Mouse (Mus musculus) urinary bladder, postnatal 14 days (tissue): ENCODE data around the gene Ube2g2.
"Not testable (repeated sequence)": the region's sequence is repeated elsewhere in the genome, so short reads cannot be mapped to it uniquely, and the experiment has no call there.

Experiments used
- DNase-seq: peaks from one replicate; pipeline ENCODE4 v3.0.0; 2021; ENCODE audit warnings: low spot score

The Ube2g2 gene

GRCm38 (mm10) chr10:77645571-77645970, 23.5 kb downstream of the Ube2g2 start:
- no peak for DNase-seq

GRCm38 (mm10) chr10:77647461-77647860, 25.4 kb downstream of the Ube2g2 start:
- no peak for DNase-seq

GRCm38 (mm10) chr10:77647901-77648300, 25.8 kb downstream of the Ube2g2 start:
- DNase-seq = no peak

- DNase-seq = no peak
Observed at GRCm38 (mm10) chr10:77652046-77652445, 30.0 kb downstream of the Ube2g2 start.

DNA sequence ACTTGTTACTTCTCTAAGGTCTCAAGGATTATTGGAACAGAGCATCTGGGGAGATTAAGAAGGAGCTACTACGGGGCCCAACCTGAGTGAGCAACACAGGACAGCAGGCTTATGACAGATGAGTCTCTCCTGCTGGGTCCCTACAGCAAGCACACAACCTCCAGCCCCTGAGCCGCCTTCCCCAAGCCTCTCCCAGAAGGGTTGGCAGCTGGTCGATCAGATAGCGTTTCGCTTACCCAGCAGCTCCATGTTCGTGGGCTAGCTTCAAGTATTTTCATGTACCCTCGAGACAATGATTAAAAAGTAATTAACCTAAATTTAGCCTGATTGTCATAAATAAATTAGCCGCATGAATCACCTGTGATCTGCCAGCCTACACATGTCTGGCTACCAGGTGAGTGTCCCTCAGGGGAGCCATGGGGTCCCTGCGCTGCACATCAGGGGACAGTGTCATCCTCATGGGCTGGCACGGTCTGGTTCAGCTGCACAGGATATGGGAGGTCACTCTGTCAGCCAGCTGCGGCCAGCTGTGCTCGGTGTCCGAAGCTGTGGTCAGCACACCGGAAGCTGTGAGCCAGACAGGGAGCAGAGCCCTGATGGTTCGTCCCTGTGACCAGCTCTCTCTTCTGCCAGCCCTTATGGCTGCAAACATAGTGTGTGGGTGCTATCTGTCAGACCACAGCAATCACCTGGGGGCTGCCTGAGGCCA, 36.4 kb downstream of the Ube2g2 start:
- peak; percentile 36 for DNase-seq

DNA sequence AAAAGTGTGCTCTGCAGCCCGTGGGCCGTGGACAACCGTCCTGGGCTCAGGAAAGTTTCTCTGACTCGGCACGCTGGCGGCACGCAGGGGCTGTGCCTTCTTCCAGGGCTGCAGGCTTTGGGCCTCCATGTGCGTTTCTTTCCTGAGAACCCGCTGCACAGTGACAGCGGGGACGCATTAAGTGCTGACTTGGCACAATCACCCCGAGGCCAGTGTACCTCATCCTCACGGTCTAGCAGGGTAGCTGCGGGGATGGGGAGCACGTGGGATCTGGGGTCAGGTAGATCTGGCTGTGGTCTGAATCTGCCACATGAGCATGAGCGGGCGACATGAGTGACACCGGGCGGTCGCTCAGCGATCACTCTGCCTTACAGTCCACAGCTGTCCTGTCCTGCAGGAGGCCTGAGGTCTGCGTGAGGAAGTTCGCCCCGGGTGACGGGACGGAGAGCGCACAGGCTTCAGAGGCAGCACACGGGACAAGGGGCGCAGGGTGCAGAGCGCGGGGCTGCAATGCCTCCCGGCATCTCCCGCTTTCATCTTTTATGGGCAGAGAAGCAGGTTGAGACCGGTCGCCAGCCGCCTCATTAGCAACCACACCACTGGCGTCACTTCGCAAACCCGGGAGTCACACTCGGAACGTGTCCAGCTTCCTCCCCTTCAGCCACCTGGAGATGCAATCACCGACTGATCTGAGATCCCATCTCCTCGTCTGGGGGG, 42.0 kb downstream of the Ube2g2 start:
- no peak for DNase-seq

DNA sequence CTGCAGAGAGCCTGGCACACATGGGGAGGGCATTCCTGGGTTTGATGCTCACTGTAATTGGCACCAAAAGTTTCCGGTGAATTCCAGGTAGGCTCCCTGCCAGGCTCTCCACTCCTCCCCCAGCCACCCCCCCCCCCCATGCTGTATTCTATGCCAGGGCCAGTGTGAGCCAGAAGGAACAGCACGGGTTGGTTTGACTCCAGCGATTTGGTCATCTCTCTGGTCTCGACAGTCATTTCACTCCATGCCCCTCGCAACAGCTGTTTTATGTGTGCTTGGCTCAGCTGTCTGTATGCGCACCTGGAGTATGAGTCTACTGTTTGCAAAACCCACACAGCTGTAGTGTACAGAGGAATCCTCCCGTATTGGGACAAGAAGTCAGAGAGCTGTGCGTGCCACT, 44.3 kb downstream of the Ube2g2 start:
- DNase-seq = no peak

- no peak for DNase-seq
Observed at GRCm38 (mm10) chr10:77667402-77667801, 45.3 kb downstream of the Ube2g2 start.

DNA sequence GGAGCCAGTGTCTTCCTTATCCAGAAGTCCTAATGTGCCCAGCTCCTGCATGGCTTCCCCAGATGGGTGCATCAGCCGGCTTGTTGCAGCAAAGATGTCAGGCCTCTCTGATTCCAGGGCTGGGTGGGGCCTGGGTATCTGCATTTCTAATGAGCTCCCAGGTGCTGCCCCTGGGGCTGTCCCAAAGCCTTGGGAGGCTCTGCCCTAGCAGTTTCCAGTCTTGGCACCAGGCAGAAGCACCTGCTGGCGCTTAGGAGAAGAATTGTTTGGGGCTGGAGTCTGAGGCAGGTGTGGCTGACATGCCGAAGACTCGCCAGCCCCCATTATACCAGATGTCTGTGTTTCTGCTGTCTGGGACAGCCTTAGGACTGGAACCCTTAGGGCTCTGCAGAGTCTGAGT, 48.6 kb downstream of the Ube2g2 start:
- no peak for DNase-seq

DNA sequence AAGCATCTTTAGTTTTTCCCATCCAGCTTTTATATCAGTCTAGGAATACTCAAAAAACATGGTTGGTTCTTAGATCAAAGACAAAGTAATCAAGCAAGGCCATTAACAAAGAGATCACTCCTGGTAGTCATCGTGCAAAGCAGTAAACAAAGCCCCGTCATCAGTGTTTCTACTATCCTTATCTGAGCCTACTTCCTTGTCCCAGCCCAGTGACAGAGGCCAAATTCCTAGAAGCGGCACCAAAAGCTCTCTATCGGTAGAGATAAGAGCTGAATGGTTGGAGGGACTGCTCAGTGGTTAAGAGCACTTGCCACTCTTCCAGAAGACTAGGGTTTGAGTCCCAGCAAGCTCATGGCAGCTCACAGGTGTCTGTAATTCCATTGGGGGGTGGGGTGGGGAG, 49.4 kb downstream of the Ube2g2 start:
- no peak for DNase-seq

GRCm38 (mm10) chr10:77673765-77674164, 51.7 kb downstream of the Ube2g2 start:
- DNase-seq = no peak

- no peak for DNase-seq
Observed at GRCm38 (mm10) chr10:77677562-77677961, 55.5 kb downstream of the Ube2g2 start.

DNA sequence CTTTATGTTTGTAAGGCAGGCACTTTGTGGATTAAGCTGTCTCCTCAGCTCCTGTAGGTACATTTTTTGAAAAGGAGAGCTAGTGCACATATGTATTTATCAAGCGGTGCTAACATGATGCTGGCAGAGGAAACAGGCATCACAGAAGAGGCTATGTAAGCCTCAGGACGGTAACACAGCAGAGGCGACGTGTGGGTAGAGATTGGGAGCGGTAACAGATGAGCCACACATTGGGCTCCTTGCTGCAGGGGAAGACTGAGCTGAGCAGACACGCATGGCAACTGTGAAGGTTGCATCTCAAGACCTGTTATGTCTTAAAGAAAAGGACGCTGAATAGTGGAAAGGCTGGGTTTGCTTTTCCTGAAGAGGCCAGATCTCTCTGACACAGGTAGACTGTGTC, 60.9 kb downstream of the Ube2g2 start:
- DNase-seq = no peak

DNA sequence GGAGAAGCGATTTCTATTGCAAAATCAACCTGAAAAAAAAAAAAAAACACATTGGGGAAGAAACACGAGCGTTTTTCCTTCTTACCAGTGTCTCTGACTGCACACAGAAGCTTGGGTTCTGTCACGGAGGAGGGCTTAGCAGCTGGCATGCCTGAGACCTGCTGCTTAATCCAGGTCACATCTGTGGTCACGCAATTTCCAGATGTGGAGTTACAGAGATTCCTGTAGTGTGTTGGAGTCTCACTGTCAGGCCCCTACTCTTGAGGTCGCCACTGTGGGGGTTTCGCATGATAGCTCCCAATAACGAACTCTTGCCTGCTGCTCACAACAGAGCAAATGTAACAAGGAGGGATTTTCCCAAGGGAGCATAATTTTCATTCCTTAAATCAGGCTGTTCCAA, 62.1 kb downstream of the Ube2g2 start:
- DNase-seq = no peak

DNA sequence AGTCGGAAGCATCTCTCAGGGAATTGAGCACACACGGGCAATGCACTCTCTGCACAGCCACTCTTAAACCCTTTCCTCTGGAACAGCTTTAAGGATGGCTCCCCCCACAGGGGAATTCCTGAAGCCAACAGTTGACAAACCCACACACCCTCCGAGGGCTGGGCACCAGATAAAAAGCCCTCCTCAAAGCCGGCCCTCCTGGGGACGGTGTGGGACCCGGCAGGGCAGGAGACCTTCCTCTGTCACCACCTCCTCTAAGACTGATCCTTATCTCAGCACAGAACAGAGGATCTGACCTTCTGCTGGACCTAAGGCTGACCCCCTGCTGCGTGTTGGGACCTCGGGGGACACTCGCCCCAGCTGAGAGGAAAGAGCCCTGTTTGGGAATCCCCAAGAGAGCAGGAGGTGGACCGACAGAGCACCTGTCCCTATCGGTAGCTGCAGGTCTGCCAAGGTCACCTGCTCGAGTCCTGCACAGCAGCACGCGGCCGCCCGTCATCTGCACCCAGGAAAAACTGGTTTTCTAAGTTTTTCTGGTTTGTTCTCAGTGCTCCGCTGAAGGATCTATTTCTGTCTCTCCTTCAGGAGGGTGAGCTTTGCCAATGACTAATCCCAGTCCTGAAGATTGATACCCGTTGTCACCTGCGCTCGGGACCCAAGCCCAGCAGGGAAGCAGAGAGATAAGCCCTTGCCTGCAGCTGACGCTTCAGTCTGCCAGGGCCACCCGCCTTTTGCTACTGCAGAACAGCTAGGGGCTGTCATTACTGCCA, 64.0 kb downstream of the Ube2g2 start, which contains the start of gene Tspear:
Gene Tspear, plus strand, starts transcription at position 675 of the 770 bp plus-strand sequence.
- DNase-seq = peak; percentile 70

DNA sequence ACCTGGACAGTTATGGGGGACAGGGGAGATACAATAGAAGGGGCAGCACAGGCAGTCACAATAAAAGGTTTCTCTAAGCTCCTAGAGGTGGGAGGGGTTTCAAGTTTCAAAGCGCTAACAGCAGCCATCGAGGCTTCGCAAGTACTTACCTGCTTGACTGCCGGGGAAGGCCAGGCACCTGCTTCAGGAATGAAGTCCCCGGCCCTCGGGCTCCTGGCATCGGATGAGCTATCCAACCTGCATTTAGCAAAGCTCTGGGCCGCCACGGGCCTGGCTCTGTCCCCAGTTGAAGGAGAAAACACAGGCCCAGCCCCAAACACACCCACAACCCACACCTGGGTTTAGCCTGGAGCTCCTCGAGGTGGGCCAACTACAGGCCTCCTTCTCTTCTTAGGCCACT, 64.9 kb downstream of the Ube2g2 start:
- DNase-seq = no peak

DNA sequence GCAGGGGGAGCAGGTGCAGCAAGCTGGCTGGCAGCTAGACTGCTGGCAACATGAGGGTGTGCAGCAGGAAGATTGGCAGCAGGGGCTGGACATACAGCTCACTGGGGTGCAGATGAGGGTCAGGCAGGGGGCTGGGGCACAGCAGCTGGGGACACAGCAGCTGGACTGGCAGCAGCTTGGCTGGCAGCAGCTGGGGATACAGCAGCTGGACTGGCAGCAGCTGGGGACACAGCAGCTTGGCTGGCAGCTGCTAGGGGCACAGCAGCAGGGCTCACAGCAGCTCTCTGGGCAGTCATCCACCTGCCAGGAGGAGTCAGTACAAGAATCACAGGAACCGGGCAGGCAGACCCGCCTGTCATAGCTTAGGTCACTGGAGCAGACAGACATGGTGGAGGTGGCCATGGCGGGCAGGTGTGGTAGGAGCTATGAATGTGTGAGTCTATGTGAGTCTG, 68.3 kb downstream of the Ube2g2 start, which contains the start of gene Gm19402:
Gene Gm19402, minus strand, starts transcription at position 402 of the 452 bp plus-strand sequence.
- DNase-seq = not testable (repeated sequence)
